Mouse (Mus musculus) liver, adult 2 months (tissue): ENCODE results near the gene Csmd2. TPM values are rescaled to one million over a fixed set of nuclear protein-coding genes. Genes with fewer than 3 reads are reported as not detected.

Experiments
- DNase-seq: peaks from one replicate; pipeline ENCODE4 v3.0.0-alpha.2; 2011; ENCODE audit warnings: low read depth, low spot score; ENCODE audit errors: extremely low read depth
- H3K27ac ChIP-seq: fragments of 200-500 bp; replicated peaks from 2 replicates; pipeline ENCODE4 v1.5.1; 2012; ENCODE audit warnings: low read depth, mild to moderate bottlenecking, control low read depth, inconsistent platforms, low read length; ENCODE audit not compliant: insufficient read depth
- H3K27me3 ChIP-seq: fragments of 200-500 bp; 2 replicates; pipeline ENCODE4 v1.6.1; 2012; ENCODE audit warnings: mild to moderate bottlenecking, moderate library complexity, low read length, inconsistent platforms; ENCODE audit not compliant: control insufficient read depth, insufficient read depth
- H3K36me3 ChIP-seq: fragments of 200-500 bp; 2 replicates; pipeline ENCODE4 v1.6.1; 2012; ENCODE audit warnings: low read length, inconsistent platforms; ENCODE audit not compliant: control insufficient read depth, insufficient read depth
- H3K4me1 ChIP-seq: fragments of 200-500 bp; 2 replicates; pipeline ENCODE4 v1.6.1; 2011; ENCODE audit warnings: low read length; ENCODE audit not compliant: control insufficient read depth, insufficient read depth
- H3K4me3 ChIP-seq: fragments of 200-500 bp; 2 replicates; pipeline ENCODE4 v1.5.1; 2011; ENCODE audit warnings: low read depth, mild to moderate bottlenecking, control low read depth, low read length, moderate library complexity; ENCODE audit not compliant: insufficient read depth
- H3K79me2 ChIP-seq: fragments of 200-500 bp; 2 replicates; pipeline ENCODE4 v1.6.1; 2012; ENCODE audit warnings: inconsistent platforms, mild to moderate bottlenecking, low read length, moderate library complexity; ENCODE audit not compliant: control insufficient read depth, insufficient read depth
- H3K9ac ChIP-seq: fragments of 200-500 bp; 2 replicates; pipeline ENCODE4 v1.6.1; 2012; ENCODE audit warnings: low read depth, mild to moderate bottlenecking, control low read depth, inconsistent platforms, low read length
- CTCF ChIP-seq: fragments of 200-500 bp; IDR thresholded peaks from 2 replicates; pipeline ENCODE4 v1.5.1; 2011; ENCODE audit warnings: low read depth, low read length, control low read depth
- POLR2A ChIP-seq: fragments of 200-500 bp; IDR thresholded peaks from 2 replicates; pipeline ENCODE4 v1.6.1; 2011; ENCODE audit warnings: low read length, control low read depth; ENCODE audit not compliant: insufficient read depth; ENCODE audit errors: extremely low read depth
- WGBS: fragments of 180-500 bp; shearing (Covaris S2); methylation state at CpG from one replicate; pipeline ENCODE4 v1.1.7; 2018; 5-methylcytosine and 5-hydroxymethylcytosine counted together
- polyA plus RNA-seq: library from polyadenylated mRNA; depleted of rRNA; stranded (reverse); fragments of >200 nt; gene quantifications from 2 replicates; pipeline ENCODE4 v1.2.3, GENCODE M21; 2012
- total RNA-seq: library from RNA; depleted of rRNA; stranded (reverse); fragments of >200 nt; gene quantifications from 2 replicates; pipeline ENCODE4 v1.2.3, GENCODE M21; 2014

Csmd2 gene
- total and polyA plus RNA-seq, 2 experiments, result not detected

- no peaks in the 10 kb centered on the region for H3K4me1 ChIP-seq
- no peaks in the 10 kb centered on the region for H3K79me2 ChIP-seq
- no peak overlapping the region for H3K4me3 ChIP-seq
- H3K27me3 ChIP-seq, result no peaks in the 10 kb centered on the region
- no peaks in the 10 kb centered on the region for H3K36me3 ChIP-seq
- 81% methylated on average over 3 of the region's 3 CpGs for WGBS
- TF ChIP-seq POLR2A, result no peak
- no peak for TF ChIP-seq CTCF
- DNase-seq, result no peak
- H3K27ac ChIP-seq, result no peak overlapping the region
- no peak overlapping the region for H3K9ac ChIP-seq
These were observed 277.7 kb downstream of the Csmd2 start for GRCm38 (mm10) chr4:128265341-128265740.

- H3K4me3 ChIP-seq, result no peak overlapping the region
- H3K27ac ChIP-seq, result no peak overlapping the region
- H3K9ac ChIP-seq, result no peak overlapping the region
- TF ChIP-seq POLR2A, result no peak
- no peak for TF ChIP-seq CTCF
- 78% methylated on average over 9 of the region's 9 CpGs for WGBS
- H3K36me3 ChIP-seq, result no peaks in the 10 kb centered on the region
- H3K79me2 ChIP-seq, result no peaks in the 10 kb centered on the region
- DNase-seq, result peak; percentile 9
- H3K4me1 ChIP-seq, result no peaks in the 10 kb centered on the region
- no peaks in the 10 kb centered on the region for H3K27me3 ChIP-seq
These were observed 281.7 kb downstream of the Csmd2 start for GRCm38 (mm10) chr4:128269261-128269875.

GRCm38 (mm10) chr4:128270177-128270576 lies 282.5 kb downstream of the Csmd2 start:
- Histone ChIP-seq H3K79me2 (no peaks in the 10 kb centered on the region), H3K27ac (no peak overlapping the region), H3K4me3 (no peak overlapping the region), H3K27me3 (no peaks in the 10 kb centered on the region), H3K4me1 (no peaks in the 10 kb centered on the region), H3K36me3 (no peaks in the 10 kb centered on the region), H3K9ac (no peak overlapping the region)
- 75% methylated on average over 10 of the region's 10 CpGs for WGBS
- DNase-seq, result no peak
- TF ChIP-seq POLR2A (no peak), CTCF (no peak)

GRCm38 (mm10) chr4:128270931-128271330 lies 283.3 kb downstream of the Csmd2 start:
- H3K4me1 ChIP-seq, result no peaks in the 10 kb centered on the region
- TF ChIP-seq CTCF, result no peak
- TF ChIP-seq POLR2A, result no peak
- H3K79me2 ChIP-seq, result no peaks in the 10 kb centered on the region
- no peak overlapping the region for H3K27ac ChIP-seq
- H3K9ac ChIP-seq, result no peak overlapping the region
- no peaks in the 10 kb centered on the region for H3K36me3 ChIP-seq
- peak; percentile 9 for DNase-seq
- no peaks in the 10 kb centered on the region for H3K27me3 ChIP-seq
- H3K4me3 ChIP-seq, result no peak overlapping the region
- WGBS, result 79% methylated on average over 19 of the region's 19 CpGs

GRCm38 (mm10) chr4:128272501-128272900 lies 284.8 kb downstream of the Csmd2 start:
- WGBS, result 66% methylated on average over 6 of the region's 6 CpGs

GRCm38 (mm10) chr4:128273146-128273545 lies 285.5 kb downstream of the Csmd2 start:
- TF ChIP-seq POLR2A (no peak), CTCF (no peak)
- Histone ChIP-seq H3K27ac (no peak overlapping the region), H3K36me3 (no peaks in the 10 kb centered on the region), H3K4me1 (no peaks in the 10 kb centered on the region), H3K27me3 (no peaks in the 10 kb centered on the region), H3K9ac (no peak overlapping the region), H3K79me2 (no peaks in the 10 kb centered on the region), H3K4me3 (no peak overlapping the region)
- no peak for DNase-seq
- 78% methylated on average over 11 of the region's 11 CpGs for WGBS

More at GRCm38 (mm10) chr4:128272501-128272900, 284.8 kb downstream of the Csmd2 start:
- H3K4me3 ChIP-seq, result no peak overlapping the region
- TF ChIP-seq CTCF (no peak), POLR2A (no peak)
- H3K27me3 ChIP-seq, result no peaks in the 10 kb centered on the region
- no peak overlapping the region for H3K9ac ChIP-seq
- H3K27ac ChIP-seq, result no peak overlapping the region
- DNase-seq, result no peak
- no peaks in the 10 kb centered on the region for H3K36me3 ChIP-seq
- no peaks in the 10 kb centered on the region for H3K4me1 ChIP-seq
- no peaks in the 10 kb centered on the region for H3K79me2 ChIP-seq
